Mouse (Mus musculus) stomach, embryonic 14.5 days (tissue): ENCODE measurements at regions not wholly inside any gene's neighbourhood (a gene's known extent, or its start where the extent isn't known, plus 50 kb on each side); places are given as distances from the start of the nearest gene placed in this dataset.

Experiments used
- ATAC-seq: fragments of 200-750 bp; cut with Nextera tagmentation; 2 replicates; pipeline ENCODE4 v1.8.0; 2017; ENCODE audit warnings: low read depth, moderate TSS enrichment; ENCODE audit not compliant: insufficient number of reproducible peaks, insufficient read depth, low FRiP score
- H3K27ac ChIP-seq: fragments of 300-500 bp; sonication (generic); 2 replicates; pipeline ENCODE4 v1.5.1; 2014; ENCODE audit warnings: mild to moderate bottlenecking, low read length, moderate library complexity, mixed read lengths
- H3K27me3 ChIP-seq: fragments of 300-500 bp; sonication (generic); 2 replicates; pipeline ENCODE4 v1.6.1; 2014; ENCODE audit warnings: low read length, control low read depth, mixed read lengths; ENCODE audit not compliant: control insufficient read depth, insufficient read depth
- H3K36me3 ChIP-seq: fragments of 300-500 bp; sonication (generic); 2 replicates; pipeline ENCODE4 v1.6.1; 2014; ENCODE audit warnings: mild to moderate bottlenecking, control low read depth, low read length, moderate library complexity, mixed read lengths; ENCODE audit not compliant: control insufficient read depth, insufficient read depth
- H3K4me1 ChIP-seq: fragments of 300-500 bp; sonication (generic); 2 replicates; pipeline ENCODE4 v1.6.1; 2014; ENCODE audit warnings: low read length, control low read depth, mixed read lengths; ENCODE audit not compliant: control insufficient read depth, insufficient read depth
- H3K4me2 ChIP-seq: fragments of 300-500 bp; sonication (generic); replicated peaks from 2 replicates; pipeline ENCODE4 v1.6.1; 2014; ENCODE audit warnings: low read depth, low read length, control low read depth
- H3K4me3 ChIP-seq: fragments of 300-500 bp; sonication (generic); 2 replicates; pipeline ENCODE4 v1.5.1; 2014; ENCODE audit warnings: low read depth, low read length, control low read depth
- H3K9ac ChIP-seq: fragments of 300-500 bp; sonication (generic); replicated peaks from 2 replicates; pipeline ENCODE4 v1.6.1; 2014; ENCODE audit warnings: low read depth, mild to moderate bottlenecking, control low read depth, low read length, moderate library complexity, mixed read lengths
- H3K9me3 ChIP-seq: fragments of 300-500 bp; sonication (generic); 2 replicates; pipeline ENCODE4 v1.6.1; 2016; ENCODE audit warnings: low read depth, low read length, control low read depth; ENCODE audit not compliant: control insufficient read depth
- WGBS: fragments of 180-500 bp; shearing (Covaris S2); extraction: QIAGEN DNeasy Blood & Tissue Kit; methylation state at CpG from one replicate; pipeline ENCODE4 v1.1.7; 2014; 5-methylcytosine and 5-hydroxymethylcytosine counted together

DNA sequence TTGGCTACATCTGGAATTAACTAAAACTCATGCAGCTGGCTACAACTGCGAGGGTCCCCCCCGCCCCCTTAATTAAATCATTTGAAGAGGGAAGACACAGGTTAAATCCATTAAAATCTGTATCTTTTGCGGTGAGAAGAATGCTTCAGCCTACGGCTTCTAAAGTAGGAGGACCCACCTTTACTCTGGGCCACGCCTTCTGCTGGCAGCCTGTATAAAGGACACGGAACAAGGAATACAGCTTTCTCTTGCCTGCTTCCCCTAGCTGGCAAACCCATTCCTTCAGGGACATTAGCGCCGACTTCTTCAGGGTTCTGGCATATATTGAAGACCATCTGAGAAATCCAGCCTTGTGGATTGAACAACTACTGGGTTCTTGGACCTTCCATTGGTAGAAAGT, 76.9 kb upstream of the Fbxo11 start:
- no peak for ATAC-seq

DNA sequence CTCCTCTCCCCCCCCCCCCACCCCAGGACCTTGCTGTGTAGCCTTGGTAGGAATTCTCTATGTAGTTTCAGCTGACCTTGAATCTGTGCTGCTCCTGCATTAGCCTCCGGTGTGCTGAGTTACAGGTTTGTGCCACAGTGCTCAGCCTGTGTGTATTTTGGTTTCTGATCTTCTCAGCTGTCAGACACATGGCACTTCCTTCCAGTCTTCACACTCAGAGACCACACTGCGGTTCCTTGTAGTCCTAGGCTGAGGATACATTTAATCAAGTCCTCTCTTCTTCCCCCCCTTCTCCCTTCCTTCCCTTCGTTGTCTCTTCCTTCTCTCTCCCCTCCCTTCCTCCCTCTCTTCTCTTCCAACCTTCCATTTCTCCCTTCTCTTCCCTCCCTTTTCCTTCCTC, 77.7 kb upstream of the Fbxo11 start:
- Histone ChIP-seq H3K4me3 (no peak overlapping the region), H3K9ac (no peak overlapping the region), H3K9me3 (no peaks in the 10 kb centered on the region), H3K27ac (no peak overlapping the region), H3K4me1 (no peaks in the 10 kb centered on the region), H3K36me3 (no peaks in the 10 kb centered on the region), H3K4me2 (no peak overlapping the region), H3K27me3 (no peaks in the 10 kb centered on the region)
- ATAC-seq = no peak
- 75% methylated on average over 3 of the region's 3 CpGs for WGBS

More for the DNA sequence above, 76.9 kb upstream of the Fbxo11 start:
- Histone ChIP-seq H3K4me1 (no peaks in the 10 kb centered on the region), H3K9me3 (no peaks in the 10 kb centered on the region), H3K27me3 (no peaks in the 10 kb centered on the region), H3K9ac (no peak overlapping the region), H3K4me3 (no peak overlapping the region), H3K27ac (no peak overlapping the region), H3K36me3 (no peaks in the 10 kb centered on the region), H3K4me2 (no peak overlapping the region)
- 50% methylated on average over 8 of the region's 8 CpGs for WGBS

DNA sequence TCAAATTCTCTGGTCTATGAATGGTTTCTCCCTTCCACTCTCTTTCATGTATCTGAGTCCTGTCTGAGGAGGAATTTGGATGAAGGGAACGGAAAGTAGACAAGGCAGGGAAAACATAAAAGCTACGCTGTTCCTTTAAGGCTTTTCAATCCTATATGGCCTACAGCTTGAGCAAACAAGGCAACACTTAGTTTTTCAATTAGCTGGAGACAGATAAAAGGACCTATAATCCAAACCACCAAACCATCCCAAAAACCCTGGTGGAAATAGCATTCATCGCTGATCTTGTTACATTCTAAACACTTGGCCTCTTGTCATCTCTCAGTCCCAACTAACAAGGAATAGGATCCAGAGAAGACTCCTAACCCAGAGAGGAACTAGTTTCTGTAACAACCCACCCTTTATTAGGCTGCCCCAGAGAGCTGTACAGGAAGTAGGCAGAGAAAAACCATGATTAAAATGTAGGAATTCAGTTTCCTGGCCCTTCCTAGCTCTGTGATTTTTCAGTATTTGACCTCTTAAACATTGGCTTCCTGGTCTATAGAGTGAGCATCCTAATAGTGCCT, 78.4 kb upstream of the Fbxo11 start:
- Histone ChIP-seq H3K9ac (no peak overlapping the region), H3K4me1 (no peaks in the 10 kb centered on the region), H3K36me3 (no peaks in the 10 kb centered on the region), H3K27me3 (no peaks in the 10 kb centered on the region), H3K27ac (no peak overlapping the region), H3K4me3 (no peak overlapping the region), H3K9me3 (no peaks in the 10 kb centered on the region), H3K4me2 (no peak overlapping the region)
- WGBS = 80% methylated on average over 3 of the region's 3 CpGs
- no peak for ATAC-seq

DNA sequence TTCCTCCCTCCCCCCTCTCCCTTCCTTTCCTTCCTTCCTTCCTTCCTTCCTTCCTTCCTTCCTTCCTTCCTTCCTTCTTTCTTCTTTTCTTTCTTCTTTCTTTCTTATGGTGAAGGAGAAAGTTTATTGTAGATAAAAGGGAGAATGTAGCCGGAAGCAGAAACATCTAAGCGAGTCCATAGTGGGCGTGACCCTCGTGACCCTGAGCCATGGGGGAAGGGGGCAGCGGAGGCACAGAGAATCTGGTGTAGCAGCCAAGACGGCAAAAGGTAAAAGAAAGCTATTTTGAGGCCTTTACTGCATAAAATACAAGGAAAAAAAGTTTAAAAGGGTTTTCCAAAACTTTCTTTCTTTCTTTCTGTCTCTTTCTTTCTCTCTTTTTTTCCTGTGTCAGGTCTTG, 93.5 kb upstream of the Fbxo11 start:
- 21% methylated on average over 6 of the region's 6 CpGs for WGBS
- H3K36me3 ChIP-seq = no peaks in the 10 kb centered on the region
- H3K4me2 ChIP-seq = no peak overlapping the region
- H3K27ac ChIP-seq = no peak overlapping the region
- H3K4me1 ChIP-seq = no peaks in the 10 kb centered on the region
- no peak for ATAC-seq
- no peak overlapping the region for H3K4me3 ChIP-seq
- H3K9ac ChIP-seq = no peak overlapping the region
- no peaks in the 10 kb centered on the region for H3K27me3 ChIP-seq
- H3K9me3 ChIP-seq = no peaks in the 10 kb centered on the region

DNA sequence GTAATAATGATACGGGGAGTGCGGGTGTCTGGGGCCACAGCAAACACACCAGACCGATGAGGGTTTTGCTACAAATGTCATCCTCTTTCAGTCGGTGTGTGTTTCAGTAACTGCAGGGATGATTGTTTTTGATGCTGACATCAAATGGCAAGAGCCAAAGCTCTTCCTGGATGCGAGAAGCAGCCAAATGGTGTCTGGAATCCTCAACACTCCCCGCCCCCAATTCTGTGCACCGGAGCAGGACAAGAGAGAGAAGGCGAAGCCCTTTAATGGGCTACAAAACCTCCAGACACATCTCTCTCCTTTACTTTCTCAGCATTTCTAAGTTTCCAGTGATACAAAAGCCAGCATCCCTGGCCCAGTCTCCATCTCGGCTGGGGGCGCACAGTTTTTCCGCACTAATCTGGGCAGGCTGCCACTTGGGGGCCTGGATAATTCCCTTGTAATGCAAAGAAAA, 94.1 kb upstream of the Fbxo11 start:
- no peak overlapping the region for H3K4me3 ChIP-seq
- no peaks in the 10 kb centered on the region for H3K9me3 ChIP-seq
- no peaks in the 10 kb centered on the region for H3K4me1 ChIP-seq
- no peak overlapping the region for H3K4me2 ChIP-seq
- WGBS = 17% methylated on average over 11 of the region's 11 CpGs
- H3K36me3 ChIP-seq = no peaks in the 10 kb centered on the region
- no peak overlapping the region for H3K9ac ChIP-seq
- H3K27me3 ChIP-seq = no peaks in the 10 kb centered on the region
- ATAC-seq = no peak
- H3K27ac ChIP-seq = no peak overlapping the region

DNA sequence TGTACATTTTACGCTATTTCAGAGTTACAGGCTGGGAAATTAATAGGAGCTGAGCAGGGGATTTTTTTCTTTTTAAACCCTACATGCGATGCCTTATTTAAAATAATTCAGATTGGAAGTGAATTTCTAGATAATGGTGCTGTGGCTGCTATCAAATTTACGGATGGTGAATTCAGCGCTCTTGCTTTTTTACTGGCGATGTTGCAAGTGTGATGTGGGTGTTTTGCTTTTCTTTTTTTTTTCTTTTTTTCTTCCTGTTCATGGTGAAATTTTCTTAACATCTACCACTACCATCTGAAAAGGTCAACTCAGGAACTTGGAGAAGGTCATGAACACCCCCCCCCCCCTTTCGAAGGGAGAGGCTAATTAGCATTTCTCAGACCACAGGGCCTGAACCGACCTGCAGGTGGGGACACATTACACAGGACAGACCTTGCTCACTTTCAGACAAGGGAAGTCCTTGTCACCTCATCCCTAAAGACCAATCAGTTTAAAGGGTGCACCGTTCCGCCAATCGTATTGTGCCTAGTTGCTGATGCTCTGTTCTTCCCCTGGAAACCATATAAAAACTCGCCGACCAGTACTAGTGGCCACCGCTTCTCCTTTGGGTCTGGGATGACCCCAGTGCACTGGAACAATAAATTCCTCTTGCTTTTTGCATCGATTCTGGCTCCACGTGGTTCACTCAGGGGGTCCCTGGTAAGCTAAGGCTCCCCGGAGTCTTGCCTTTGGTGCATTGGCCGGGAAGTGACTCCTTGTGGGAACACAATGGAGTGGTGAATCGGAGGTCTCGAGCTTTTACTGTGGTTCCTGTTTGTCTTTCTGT, 95.0 kb upstream of the Fbxo11 start:
- no peak overlapping the region for H3K4me2 ChIP-seq

DNA sequence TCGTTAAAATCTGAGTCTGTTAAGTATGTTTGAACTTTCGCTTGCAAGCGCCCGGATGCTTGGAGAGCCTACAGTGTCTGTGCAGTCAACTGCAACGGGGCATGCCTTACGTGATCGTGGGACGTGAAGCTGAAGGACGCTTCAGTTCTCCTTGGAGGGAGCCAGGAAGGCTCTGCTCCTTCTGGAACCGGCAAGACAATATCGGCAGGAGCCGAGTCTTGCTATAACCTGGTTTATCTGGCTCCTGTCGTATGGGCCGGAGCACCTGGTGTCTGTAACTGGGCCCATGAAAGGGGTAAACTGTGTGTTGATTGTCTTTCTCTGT, 95.5 kb upstream of the Fbxo11 start:
- H3K36me3 ChIP-seq = no peaks in the 10 kb centered on the region
- H3K4me3 ChIP-seq = no peak overlapping the region
- no peak overlapping the region for H3K4me2 ChIP-seq
- H3K27ac ChIP-seq = no peak overlapping the region
- 84% methylated on average over 14 of the region's 14 CpGs for WGBS
- ATAC-seq = no peak
- no peaks in the 10 kb centered on the region for H3K9me3 ChIP-seq
- no peak overlapping the region for H3K9ac ChIP-seq
- H3K4me1 ChIP-seq = no peaks in the 10 kb centered on the region
- no peaks in the 10 kb centered on the region for H3K27me3 ChIP-seq

More for the DNA sequence above, 95.0 kb upstream of the Fbxo11 start:
- H3K27me3 ChIP-seq = no peaks in the 10 kb centered on the region
- no peak for ATAC-seq
- no peak overlapping the region for H3K9ac ChIP-seq
- 62% methylated on average over 19 of the region's 19 CpGs for WGBS
- no peak overlapping the region for H3K4me3 ChIP-seq
- no peaks in the 10 kb centered on the region for H3K9me3 ChIP-seq
- no peaks in the 10 kb centered on the region for H3K4me1 ChIP-seq
- no peak overlapping the region for H3K27ac ChIP-seq
- H3K36me3 ChIP-seq = no peaks in the 10 kb centered on the region

DNA sequence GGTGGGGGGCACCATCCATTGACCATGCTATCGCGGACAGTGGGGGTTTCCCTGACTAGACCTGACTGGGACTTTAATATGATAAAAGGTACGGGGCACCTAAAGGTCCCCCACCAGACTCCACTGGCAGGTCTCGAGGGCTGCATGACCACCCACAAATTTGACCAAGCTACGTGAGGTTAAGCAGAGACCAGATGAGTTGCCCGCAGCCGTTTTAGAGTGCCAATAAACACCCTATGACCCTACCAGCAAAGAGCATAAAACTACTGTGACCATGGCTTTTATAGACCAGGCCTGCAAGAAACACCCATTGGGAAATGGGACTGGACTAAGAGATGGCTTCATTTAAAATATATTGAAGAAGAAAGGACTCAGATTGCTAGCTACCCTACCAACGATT, 96.7 kb upstream of the Fbxo11 start:
- no peaks in the 10 kb centered on the region for H3K36me3 ChIP-seq
- no peak overlapping the region for H3K4me2 ChIP-seq
- 94% methylated on average over 8 of the region's 8 CpGs for WGBS
- H3K4me3 ChIP-seq = no peak overlapping the region
- no peaks in the 10 kb centered on the region for H3K9me3 ChIP-seq
- no peak overlapping the region for H3K9ac ChIP-seq
- no peaks in the 10 kb centered on the region for H3K4me1 ChIP-seq
- no peaks in the 10 kb centered on the region for H3K27me3 ChIP-seq
- ATAC-seq = no peak
- H3K27ac ChIP-seq = no peak overlapping the region

DNA sequence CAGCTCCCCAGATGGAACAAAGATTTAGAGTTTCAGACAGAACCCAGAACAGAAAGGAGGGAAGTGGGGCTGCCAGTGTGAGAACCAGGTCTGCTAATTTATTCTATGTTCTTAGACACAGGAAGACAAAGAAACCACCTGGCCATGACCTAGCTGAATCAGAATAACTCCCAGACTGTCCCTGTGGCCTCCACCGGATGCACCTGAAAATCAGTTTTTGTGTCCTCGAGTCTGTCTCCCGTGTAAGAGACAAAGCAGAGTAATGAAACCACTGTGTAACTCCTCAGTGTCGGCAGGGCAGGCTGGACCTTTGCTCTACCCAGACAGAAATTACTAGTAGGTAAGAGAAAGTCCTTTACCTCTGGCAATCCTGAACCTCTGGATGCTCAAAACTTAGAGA, 99.7 kb upstream of the Fbxo11 start:
- H3K9ac ChIP-seq = no peak overlapping the region
- 78% methylated on average over 4 of the region's 4 CpGs for WGBS
- ATAC-seq = no peak

More for the DNA sequence above, 99.7 kb upstream of the Fbxo11 start:
- Histone ChIP-seq H3K4me1 (no peaks in the 10 kb centered on the region), H3K4me3 (no peak overlapping the region), H3K27ac (no peak overlapping the region), H3K4me2 (no peak overlapping the region), H3K36me3 (no peaks in the 10 kb centered on the region), H3K9me3 (no peaks in the 10 kb centered on the region), H3K27me3 (no peaks in the 10 kb centered on the region)
